Mouse (Mus musculus): ENCODE measurements around the gene Gsta2. TPM values are rescaled to one million over a fixed set of nuclear protein-coding genes. Genes with fewer than 3 reads are reported as not detected.
"Not testable (repeated sequence)": the region's sequence is repeated elsewhere in the genome, so short reads cannot be mapped to it uniquely, and the experiment has no call there.

The Gsta2 gene
- polyA plus RNA-seq, 1 experiment from 2014 or later, result not detected

- Histone ChIP-seq H3K27ac (replicated peaks) (no peak overlapping the region), H3K27me3 (no peaks in the 10 kb centered on the region), H3K9ac (no peak overlapping the region), H3K4me2 (no peak overlapping the region), H3K4me1 (replicated peaks) (no peaks in the 10 kb centered on the region), H3K9me3 (no peaks in the 10 kb centered on the region), H3K4me3 (no peak overlapping the region), H3K36me3 (no peaks in the 10 kb centered on the region)
- WGBS, result 82% methylated on average over 6 of the region's 6 CpGs
- ATAC-seq (ENCODE audit: low FRiP score, low read depth), result no peak
These were observed 7.8 kb upstream of the Gsta2 start for GRCm38 (mm10) chr9:78363374-78363773.

- H3K4me2 ChIP-seq, result no peak overlapping the region
- no peak for ATAC-seq (ENCODE audit: low FRiP score, low read depth)
These were observed 4.9 kb upstream of the Gsta2 start for GRCm38 (mm10) chr9:78360484-78360872.

DNA sequence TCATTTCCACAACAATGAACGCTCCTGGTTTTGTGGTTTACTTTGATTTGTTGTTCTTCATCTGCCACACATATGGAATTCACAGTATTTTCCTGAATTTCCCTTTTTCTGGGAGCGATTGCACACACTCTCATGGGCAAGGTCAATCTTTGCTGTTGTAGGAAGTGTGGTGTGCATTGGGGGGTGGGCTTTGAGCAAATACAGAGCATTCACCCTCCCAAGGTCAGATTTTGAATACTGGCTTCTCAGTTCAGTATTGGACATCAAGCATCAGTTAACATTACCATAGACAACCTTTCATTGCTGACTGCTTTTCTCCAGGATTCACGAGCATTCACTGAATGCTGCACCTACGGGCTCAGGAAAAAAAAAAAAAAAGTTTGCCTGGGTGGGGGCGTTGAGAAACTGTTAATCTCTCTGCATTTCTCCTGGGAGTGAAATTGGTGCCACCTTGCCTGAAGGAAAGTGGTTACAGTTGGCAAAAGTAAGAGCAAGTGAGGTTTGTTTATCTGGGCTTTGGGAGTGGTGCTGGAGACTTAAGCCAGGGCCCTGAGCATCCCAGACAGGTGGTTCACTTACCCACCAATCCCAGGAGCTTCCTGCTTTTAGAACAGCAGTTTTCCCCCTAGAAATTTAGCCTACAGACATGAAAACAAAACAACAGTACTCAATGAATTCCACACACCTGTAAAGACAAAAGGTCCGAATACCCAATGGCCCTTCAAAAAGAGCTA, 4.3 kb upstream of the Gsta2 start:
- H3K4me1 ChIP-seq (replicated peaks), result no peaks in the 10 kb centered on the region
- no peak overlapping the region for H3K4me2 ChIP-seq
- no peak overlapping the region for H3K27ac ChIP-seq (replicated peaks)
- no peaks in the 10 kb centered on the region for H3K9me3 ChIP-seq
- 81% methylated on average over 6 of the region's 6 CpGs for WGBS
- H3K4me3 ChIP-seq, result no peak overlapping the region
- H3K27me3 ChIP-seq, result no peaks in the 10 kb centered on the region
- no peak overlapping the region for H3K9ac ChIP-seq
- no peak for ATAC-seq (ENCODE audit: low FRiP score, low read depth)
- H3K36me3 ChIP-seq, result no peaks in the 10 kb centered on the region

More at GRCm38 (mm10) chr9:78360484-78360872, 4.9 kb upstream of the Gsta2 start:
- no peak overlapping the region for H3K9ac ChIP-seq
- no peaks in the 10 kb centered on the region for H3K9me3 ChIP-seq
- no peaks in the 10 kb centered on the region for H3K36me3 ChIP-seq
- H3K4me1 ChIP-seq (replicated peaks), result no peaks in the 10 kb centered on the region
- no peak overlapping the region for H3K27ac ChIP-seq (replicated peaks)
- no peaks in the 10 kb centered on the region for H3K27me3 ChIP-seq
- 52% methylated on average over 2 of the region's 2 CpGs for WGBS
- no peak overlapping the region for H3K4me3 ChIP-seq

GRCm38 (mm10) chr9:78358053-78358452, 2.5 kb upstream of the Gsta2 start:
- H3K9me3 ChIP-seq, result no peaks in the 10 kb centered on the region
- no peaks in the 10 kb centered on the region for H3K36me3 ChIP-seq
- no peaks in the 10 kb centered on the region for H3K27me3 ChIP-seq
- H3K27ac ChIP-seq (replicated peaks), result no peak overlapping the region
- no peaks in the 10 kb centered on the region for H3K4me1 ChIP-seq (replicated peaks)
- no peak overlapping the region for H3K4me3 ChIP-seq
- no peak overlapping the region for H3K9ac ChIP-seq
- 0 out of 2 replicates have a peak, but pooled peaks have one; percentile 48 for ATAC-seq (ENCODE audit: low FRiP score, low read depth)
- H3K4me2 ChIP-seq, result no peak overlapping the region
- 19% methylated on average over 9 of the region's 9 CpGs for WGBS

GRCm38 (mm10) chr9:78354665-78355578, 666 bp downstream of the Gsta2 start:
- no peaks in the 10 kb centered on the region for H3K4me1 ChIP-seq (replicated peaks)
- H3K9ac ChIP-seq, result no peak overlapping the region
- H3K9me3 ChIP-seq, result no peaks in the 10 kb centered on the region
- H3K4me3 ChIP-seq, result no peak overlapping the region
- 80% methylated on average over 11 of the region's 11 CpGs for WGBS
- no peak for ATAC-seq (ENCODE audit: low FRiP score, low read depth)
- H3K27me3 ChIP-seq, result no peaks in the 10 kb centered on the region
- no peaks in the 10 kb centered on the region for H3K36me3 ChIP-seq
- no peak overlapping the region for H3K4me2 ChIP-seq
- H3K27ac ChIP-seq (replicated peaks), result no peak overlapping the region

DNA sequence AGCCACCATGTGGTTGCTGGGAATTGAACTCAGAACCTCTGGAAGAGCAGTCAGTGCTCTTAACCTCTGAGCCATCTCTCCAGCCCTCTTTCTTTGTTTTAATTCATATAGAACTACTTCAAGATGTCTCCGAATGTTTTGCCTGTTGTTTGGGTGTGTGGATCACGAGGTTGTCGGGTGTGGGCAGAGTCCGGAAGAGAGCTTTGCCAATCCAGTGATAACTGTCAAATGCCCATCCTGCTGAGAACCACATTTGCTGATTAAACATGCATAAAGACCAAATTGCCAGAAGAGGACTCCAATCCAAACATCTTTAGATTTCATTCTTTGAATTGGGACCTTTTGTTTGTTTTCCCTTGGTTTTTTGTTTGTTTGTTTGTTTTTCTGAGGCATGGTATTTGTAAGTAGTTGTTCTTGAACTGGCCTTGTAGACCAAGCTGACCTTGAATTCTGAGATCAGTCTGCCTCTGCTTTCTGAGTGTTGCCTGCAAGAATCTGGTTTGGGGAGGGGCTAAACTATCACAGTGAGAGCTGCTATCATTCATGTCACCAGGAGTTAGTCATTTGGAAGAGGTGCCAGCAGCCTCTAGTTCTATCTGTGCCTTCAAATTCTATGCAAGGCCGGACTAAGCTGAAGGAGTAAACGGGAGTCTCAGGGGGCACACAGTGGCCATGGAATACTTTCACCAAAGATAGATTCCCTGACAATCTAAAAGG, 3.9 kb downstream of the Gsta2 start:
- Histone ChIP-seq H3K9me3 (no peaks in the 10 kb centered on the region), H3K4me2 (no peak overlapping the region), H3K9ac (no peak overlapping the region), H3K27me3 (no peaks in the 10 kb centered on the region), H3K4me3 (no peak overlapping the region), H3K27ac (replicated peaks) (no peak overlapping the region), H3K4me1 (replicated peaks) (no peaks in the 10 kb centered on the region), H3K36me3 (no peaks in the 10 kb centered on the region)
- 85% methylated on average over 6 of the region's 6 CpGs for WGBS
- no peak for ATAC-seq (ENCODE audit: low FRiP score, low read depth)

DNA sequence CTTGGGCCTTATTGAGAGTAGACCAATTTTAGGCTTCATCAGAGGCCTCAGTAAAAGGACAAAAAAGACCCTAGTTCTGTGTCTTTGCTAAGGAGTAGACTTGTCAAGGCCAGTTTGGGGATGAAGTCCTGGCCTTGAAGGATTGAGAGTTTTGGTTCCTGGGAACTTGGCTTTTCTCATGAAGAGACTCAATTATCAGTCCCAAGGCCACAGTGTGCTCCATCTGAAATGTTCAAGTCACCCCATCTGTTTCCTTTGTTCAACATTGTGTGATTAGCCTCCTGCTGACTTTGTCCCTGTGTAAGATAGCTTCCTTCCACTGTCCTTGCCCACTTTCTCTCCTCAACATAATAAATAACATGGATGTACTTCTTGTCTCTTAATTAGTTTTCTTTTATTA, 5.6 kb downstream of the Gsta2 start:
- not testable (repeated sequence) for H3K9ac ChIP-seq; H3K36me3 ChIP-seq; H3K27me3 ChIP-seq; H3K4me1 ChIP-seq (replicated peaks); ATAC-seq (ENCODE audit: low FRiP score, low read depth); H3K27ac ChIP-seq (replicated peaks); H3K4me2 ChIP-seq; H3K9me3 ChIP-seq; H3K4me3 ChIP-seq

- ATAC-seq (ENCODE audit: low FRiP score, low read depth); H3K27ac ChIP-seq (replicated peaks); H3K9me3 ChIP-seq; H3K4me2 ChIP-seq; H3K36me3 ChIP-seq; H3K4me3 ChIP-seq; H3K27me3 ChIP-seq; H3K9ac ChIP-seq; H3K4me1 ChIP-seq (replicated peaks): not testable (repeated sequence)
- 90% methylated on average over 3 of the region's 3 CpGs for WGBS
These were observed 6.4 kb downstream of the Gsta2 start for GRCm38 (mm10) chr9:78349141-78349540.

GRCm38 (mm10) chr9:78348206-78349004, 7.2 kb downstream of the Gsta2 start:
- not testable (repeated sequence) for H3K4me1 ChIP-seq (replicated peaks); H3K27ac ChIP-seq (replicated peaks); H3K27me3 ChIP-seq; ATAC-seq (ENCODE audit: low FRiP score, low read depth); H3K4me2 ChIP-seq; H3K9me3 ChIP-seq; H3K36me3 ChIP-seq; H3K4me3 ChIP-seq; H3K9ac ChIP-seq
- WGBS, result 75% methylated on average over 6 of the region's 6 CpGs

DNA sequence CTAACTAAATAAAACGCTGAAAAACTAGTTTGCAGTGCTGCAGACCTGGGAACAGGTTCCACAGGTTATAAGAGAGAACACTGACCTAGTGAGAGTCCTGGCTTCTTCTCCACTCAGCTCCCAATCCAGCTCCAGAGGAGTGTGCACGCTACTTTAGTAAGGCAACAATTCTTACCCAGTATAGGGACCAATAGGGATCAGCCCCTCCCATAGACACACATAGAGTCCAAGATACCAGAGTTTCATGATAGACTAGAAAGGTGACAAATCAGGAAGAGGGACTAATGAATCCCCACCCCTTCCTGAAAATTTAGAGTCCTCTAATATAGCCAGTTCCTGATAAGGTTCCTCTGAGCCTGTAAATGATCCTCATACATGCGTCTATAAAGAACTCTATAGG, 8.6 kb downstream of the Gsta2 start:
- no peak overlapping the region for H3K9ac ChIP-seq

GRCm38 (mm10) chr9:78345235-78345634, 10.4 kb downstream of the Gsta2 start:
- H3K27me3 ChIP-seq; H3K36me3 ChIP-seq; ATAC-seq (ENCODE audit: low FRiP score, low read depth); H3K4me3 ChIP-seq; H3K27ac ChIP-seq (replicated peaks); H3K9me3 ChIP-seq; H3K4me2 ChIP-seq; H3K4me1 ChIP-seq (replicated peaks); H3K9ac ChIP-seq: not testable (repeated sequence)
- WGBS, result 81% methylated on average over 4 of the region's 4 CpGs

More for the DNA sequence above, 8.6 kb downstream of the Gsta2 start:
- Histone ChIP-seq H3K4me3 (no peak overlapping the region), H3K4me1 (replicated peaks) (no peaks in the 10 kb centered on the region), H3K4me2 (no peak overlapping the region), H3K36me3 (no peaks in the 10 kb centered on the region), H3K27me3 (no peaks in the 10 kb centered on the region), H3K27ac (replicated peaks) (no peak overlapping the region), H3K9me3 (no peaks in the 10 kb centered on the region)
- ATAC-seq (ENCODE audit: low FRiP score, low read depth), result no peak
- 74% methylated on average over 3 of the region's 3 CpGs for WGBS
